Mouse (Mus musculus): ENCODE results near the gene Ccdc136. TPM values are rescaled to one million over a fixed set of nuclear protein-coding genes. Genes with fewer than 3 reads are reported as not detected.
A peak's percentile ranks its signal among the peaks of the same experiment; 100 is the strongest.

The Ccdc136 gene
- polyA plus RNA-seq, 1 experiment from 2014 or later: 4.0 TPM

GRCm38 (mm10) chr6:29450667-29451066, 54.6 kb downstream of the Ccdc136 start:
- Histone ChIP-seq H3K4me3 (ENCODE audit: low read depth, low read length) (no peak overlapping the region), H3K4me1 (replicated peaks; ENCODE audit: control insufficient read depth, insufficient read depth, low read length) (no peaks in the 10 kb centered on the region), H3K9me3 (ENCODE audit: control insufficient read depth) (no peaks in the 10 kb centered on the region), H3K9ac (ENCODE audit: low read depth, low read length) (no peak overlapping the region), H3K27me3 (replicated peaks; ENCODE audit: control insufficient read depth, insufficient read depth, low read length) (no peaks in the 10 kb centered on the region), H3K27ac (ENCODE audit: low read depth, low read length) (no peak overlapping the region), H3K4me2 (replicated peaks; ENCODE audit: low read depth) (no peak overlapping the region), H3K36me3 (ENCODE audit: control insufficient read depth, insufficient read depth) (peaks cover 13% of the 10 kb centered on the region; the same call in 1 of the 2 replicates)
- no peak for ATAC-seq
- no peak for TF ChIP-seq CTCF (IDR thresholded peaks at IDR 0.05; ENCODE audit: low read depth)
- WGBS: 92% methylated on average over 6 of the region's 6 CpGs

GRCm38 (mm10) chr6:29461502-29461901, 65.4 kb downstream of the Ccdc136 start:
- H3K9ac ChIP-seq (ENCODE audit: low read depth, low read length): no peak overlapping the region
- no peaks in the 10 kb centered on the region for H3K9me3 ChIP-seq (ENCODE audit: control insufficient read depth)
- H3K4me1 ChIP-seq (replicated peaks; ENCODE audit: control insufficient read depth, insufficient read depth, low read length): no peaks in the 10 kb centered on the region
- no peak for ATAC-seq
- H3K36me3 ChIP-seq (ENCODE audit: control insufficient read depth, insufficient read depth): peaks cover 10% of the 10 kb centered on the region; the same call in 1 of the 2 replicates
- H3K4me2 ChIP-seq (replicated peaks; ENCODE audit: low read depth): no peak overlapping the region
- no peaks in the 10 kb centered on the region for H3K27me3 ChIP-seq (replicated peaks; ENCODE audit: control insufficient read depth, insufficient read depth, low read length)
- H3K27ac ChIP-seq (ENCODE audit: low read depth, low read length): no peak overlapping the region
- TF ChIP-seq CTCF (IDR thresholded peaks at IDR 0.05; ENCODE audit: low read depth): 0 out of 2 replicates have a peak, but pooled peaks have one; percentile 7
- 56% methylated on average over 7 of the region's 7 CpGs for WGBS
- no peak overlapping the region for H3K4me3 ChIP-seq (ENCODE audit: low read depth, low read length)

- TF ChIP-seq CTCF (IDR thresholded peaks at IDR 0.05; ENCODE audit: low read depth): no peak
- 69% methylated on average over 3 of the region's 3 CpGs for WGBS
- no peak for ATAC-seq
Measured at GRCm38 (mm10) chr6:29463388-29463787, 67.3 kb downstream of the Ccdc136 start.

GRCm38 (mm10) chr6:29467583-29468354, 71.7 kb downstream of the Ccdc136 start, which contains the start of gene Atp6v1f:
Gene Atp6v1f, plus strand, starts transcription at chr6:29467718.
- no peaks in the 10 kb centered on the region for H3K27me3 ChIP-seq (replicated peaks; ENCODE audit: control insufficient read depth, insufficient read depth, low read length)
- peak within 1 kb of the TSS; percentile 79 for H3K4me2 ChIP-seq (replicated peaks; ENCODE audit: low read depth)
- no peak for TF ChIP-seq CTCF (IDR thresholded peaks at IDR 0.05; ENCODE audit: low read depth)
- peak; percentile 92 for ATAC-seq
- H3K9me3 ChIP-seq (ENCODE audit: control insufficient read depth): no peaks in the 10 kb centered on the region
- peaks cover 22% of the 10 kb centered on the region for H3K36me3 ChIP-seq (ENCODE audit: control insufficient read depth, insufficient read depth)
- H3K9ac ChIP-seq (ENCODE audit: low read depth, low read length): peak within 1 kb of the TSS; percentile 53
- H3K27ac ChIP-seq (ENCODE audit: low read depth, low read length): peak within 1 kb of the TSS; percentile 57
- under 1% methylated on average over 39 of the region's 39 CpGs for WGBS
- peak within 1 kb of the TSS; percentile 63 for H3K4me3 ChIP-seq (ENCODE audit: low read depth, low read length)
- no peaks in the 10 kb centered on the region; the same call in 1 of the 2 replicates for H3K4me1 ChIP-seq (replicated peaks; ENCODE audit: control insufficient read depth, insufficient read depth, low read length)

More at GRCm38 (mm10) chr6:29463388-29463787, 67.3 kb downstream of the Ccdc136 start:
- Histone ChIP-seq H3K27ac (ENCODE audit: low read depth, low read length) (no peak overlapping the region), H3K4me3 (ENCODE audit: low read depth, low read length) (no peak overlapping the region), H3K4me1 (replicated peaks; ENCODE audit: control insufficient read depth, insufficient read depth, low read length) (no peaks in the 10 kb centered on the region; the same call in 1 of the 2 replicates), H3K9ac (ENCODE audit: low read depth, low read length) (no peak overlapping the region), H3K9me3 (ENCODE audit: control insufficient read depth) (no peaks in the 10 kb centered on the region), H3K4me2 (replicated peaks; ENCODE audit: low read depth) (no peak overlapping the region), H3K36me3 (ENCODE audit: control insufficient read depth, insufficient read depth) (peaks cover 10% of the 10 kb centered on the region; the same call in 1 of the 2 replicates), H3K27me3 (replicated peaks; ENCODE audit: control insufficient read depth, insufficient read depth, low read length) (no peaks in the 10 kb centered on the region)

GRCm38 (mm10) chr6:29468851-29469250, 72.7 kb downstream of the Ccdc136 start:
- no peak overlapping the region for H3K27ac ChIP-seq (ENCODE audit: low read depth, low read length)
- peaks cover 22% of the 10 kb centered on the region for H3K36me3 ChIP-seq (ENCODE audit: control insufficient read depth, insufficient read depth)
- no peak for TF ChIP-seq CTCF (IDR thresholded peaks at IDR 0.05; ENCODE audit: low read depth)
- H3K9ac ChIP-seq (ENCODE audit: low read depth, low read length): no peak overlapping the region
- H3K4me1 ChIP-seq (replicated peaks; ENCODE audit: control insufficient read depth, insufficient read depth, low read length): no peaks in the 10 kb centered on the region; the same call in 1 of the 2 replicates
- H3K27me3 ChIP-seq (replicated peaks; ENCODE audit: control insufficient read depth, insufficient read depth, low read length): no peaks in the 10 kb centered on the region
- H3K4me3 ChIP-seq (ENCODE audit: low read depth, low read length): peak overlapping the region; percentile 63
- H3K9me3 ChIP-seq (ENCODE audit: control insufficient read depth): no peaks in the 10 kb centered on the region
- ATAC-seq: no peak
- peak overlapping the region; percentile 79 for H3K4me2 ChIP-seq (replicated peaks; ENCODE audit: low read depth)
- WGBS: 75% methylated on average over 3 of the region's 3 CpGs

- WGBS: 73% methylated on average over 4 of the region's 4 CpGs
- no peak within 1 kb of the TSS for H3K27ac ChIP-seq (ENCODE audit: low read depth, low read length)
- no peak within 1 kb of the TSS for H3K9ac ChIP-seq (ENCODE audit: low read depth, low read length)
- no peaks in the 10 kb centered on the region for H3K9me3 ChIP-seq (ENCODE audit: control insufficient read depth)
- no peaks in the 10 kb centered on the region; the same call in 1 of the 2 replicates for H3K4me1 ChIP-seq (replicated peaks; ENCODE audit: control insufficient read depth, insufficient read depth, low read length)
- no peak for ATAC-seq
- H3K36me3 ChIP-seq (ENCODE audit: control insufficient read depth, insufficient read depth): peaks cover 22% of the 10 kb centered on the region
- no peak within 1 kb of the TSS for H3K4me2 ChIP-seq (replicated peaks; ENCODE audit: low read depth)
- no peak for TF ChIP-seq CTCF (IDR thresholded peaks at IDR 0.05; ENCODE audit: low read depth)
- H3K27me3 ChIP-seq (replicated peaks; ENCODE audit: control insufficient read depth, insufficient read depth, low read length): no peaks in the 10 kb centered on the region
- H3K4me3 ChIP-seq (ENCODE audit: low read depth, low read length): no peak within 1 kb of the TSS
Measured at GRCm38 (mm10) chr6:29471137-29471536, 75.0 kb downstream of the Ccdc136 start, which contains the start of gene Atp6v1fnb. Gene Atp6v1fnb, plus strand, starts transcription at chr6:29471437.
